Mouse (Mus musculus) myocyte (in vitro differentiated cells): ENCODE results near the gene Afdn.

ENCODE experiments used
- CEBPB ChIP-seq: IDR thresholded peaks from 2 replicates; pipeline ENCODE4 v1.6.1; 2011; ENCODE audit warnings: mild to moderate bottlenecking, moderate library complexity; ENCODE audit not compliant: poor library complexity, insufficient read depth, severe bottlenecking
- POLR2A ChIP-seq: IDR thresholded peaks from one replicate; pipeline ENCODE4 v1.6.1; 2011; ENCODE audit warnings: low read depth, mild to moderate bottlenecking, control low read depth, moderate library complexity; ENCODE audit not compliant: insufficient read length
- USF1 ChIP-seq: IDR thresholded peaks from one replicate; pipeline ENCODE4 v1.6.1; 2011; ENCODE audit warnings: low read depth, mild to moderate bottlenecking, control low read depth, moderate library complexity

DNA sequence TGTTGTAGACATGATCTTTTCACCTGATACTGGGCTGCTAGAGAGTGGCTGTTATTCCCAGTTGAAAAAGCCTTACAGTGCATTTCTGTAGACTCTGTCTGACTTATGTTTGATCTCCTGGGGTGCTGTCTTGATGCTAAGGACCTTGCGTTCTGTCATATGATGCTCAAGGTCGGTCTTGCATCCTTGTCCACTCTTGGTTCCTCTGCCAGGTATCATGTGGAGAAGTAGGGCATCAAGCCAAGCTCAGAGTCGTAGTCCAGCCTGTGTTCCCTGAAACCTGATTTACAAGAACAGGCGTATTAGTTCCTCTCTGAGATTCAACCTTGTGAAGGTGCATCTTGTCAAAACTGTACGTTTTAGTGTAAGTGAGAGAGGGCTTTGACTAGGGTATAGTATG, 105.0 kb downstream of the Afdn start:
- TF ChIP-seq CEBPB (no peak), POLR2A (no peak), USF1 (no peak)
